Mouse (Mus musculus) cerebellum, postnatal 14 days (tissue): ENCODE results near the gene Slc22a5.

Experiments used
- DNase-seq, 2 experiments: peaks; one replicate each; pipeline ENCODE4 v3.0.0; 2021; ENCODE audit warnings: mixed read lengths in 2 of 2

Slc22a5 gene

GRCm38 (mm10) chr11:53839147-53839546 is 52.3 kb downstream of the Slc22a5 start:
- DNase-seq: no peak

DNA sequence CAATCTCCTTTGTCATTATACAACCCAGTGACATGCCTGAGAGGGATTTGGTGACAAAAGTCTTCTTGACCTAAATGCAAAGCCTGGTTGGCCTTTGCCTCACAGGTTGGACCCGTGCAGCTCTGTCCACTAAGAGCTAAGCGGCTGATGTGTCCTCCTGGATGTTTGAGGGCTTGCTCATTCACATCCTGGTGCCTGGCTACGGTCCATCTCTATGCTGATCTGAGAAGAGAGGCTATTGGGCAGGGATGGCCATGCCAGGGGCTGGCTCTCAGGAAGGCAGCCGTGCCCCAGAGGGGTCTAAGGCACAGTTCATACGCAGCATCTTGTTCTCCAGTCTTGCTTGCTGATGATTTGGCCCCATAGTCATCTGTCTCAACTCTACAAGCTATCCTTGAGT is 53.7 kb downstream of the Slc22a5 start:
- no peak for DNase-seq

DNA sequence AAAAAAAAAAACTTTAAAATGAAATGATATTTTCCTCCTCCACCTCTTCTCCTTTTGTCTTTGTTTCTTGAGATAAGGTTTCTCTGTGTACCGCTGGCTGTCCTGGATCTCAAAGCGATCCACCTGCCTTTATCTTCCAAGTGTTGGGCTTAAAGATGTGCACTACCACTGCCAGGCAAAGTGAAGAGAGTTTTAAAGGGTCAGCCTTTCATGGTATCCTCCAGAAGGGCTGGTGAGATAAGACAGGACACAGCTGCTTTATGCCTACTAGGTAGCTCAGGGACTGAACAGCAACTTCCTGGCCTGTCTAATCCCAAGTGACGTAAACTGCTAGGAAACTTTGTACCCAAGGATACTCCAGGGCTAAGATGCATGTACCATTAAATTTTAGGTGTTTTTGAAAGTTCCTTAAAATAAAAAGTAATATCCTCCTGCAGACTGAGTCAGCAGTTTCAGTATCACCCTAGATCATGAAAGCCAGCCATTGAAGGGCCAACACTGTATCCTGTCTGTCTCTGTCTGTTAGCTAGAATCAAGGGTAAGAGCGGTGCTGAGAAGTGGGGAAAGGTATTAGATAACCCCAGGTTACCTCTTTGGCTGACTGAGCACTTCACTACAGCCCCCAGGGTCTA is 56.0 kb downstream of the Slc22a5 start:
- DNase-seq: no peak

GRCm38 (mm10) chr11:53825409-53825808 is 66.1 kb downstream of the Slc22a5 start:
- DNase-seq: no peak

- DNase-seq: no peak
Measured at GRCm38 (mm10) chr11:53821945-53822338, 69.5 kb downstream of the Slc22a5 start.

- DNase-seq: no peak
Measured at GRCm38 (mm10) chr11:53821230-53821944, 70.1 kb downstream of the Slc22a5 start.

- peak in 1 of 2 experiments; percentile 20 for DNase-seq
Measured at GRCm38 (mm10) chr11:53820516-53821170, 70.8 kb downstream of the Slc22a5 start.

DNA sequence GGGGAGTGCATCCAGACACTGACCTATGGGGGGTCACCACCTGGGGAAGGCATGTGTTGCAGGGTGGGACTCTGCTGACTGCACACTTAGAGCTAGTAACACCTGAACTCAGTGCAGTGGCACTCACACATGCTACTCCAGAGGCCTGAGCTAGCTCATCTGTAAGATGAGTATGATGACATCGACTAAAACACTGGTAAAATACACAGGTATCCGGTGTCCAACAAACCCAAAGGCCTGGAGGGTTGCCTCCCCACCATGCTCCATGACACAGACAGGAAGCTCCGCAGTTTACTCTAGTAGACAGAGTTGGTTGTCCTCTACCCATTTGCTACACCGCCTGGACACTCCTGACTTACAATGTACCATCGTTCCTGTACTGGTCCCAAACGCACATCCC is 71.9 kb downstream of the Slc22a5 start:
- DNase-seq: no peak

- DNase-seq: no peak
Measured at GRCm38 (mm10) chr11:53818794-53819193, 72.7 kb downstream of the Slc22a5 start.

DNA sequence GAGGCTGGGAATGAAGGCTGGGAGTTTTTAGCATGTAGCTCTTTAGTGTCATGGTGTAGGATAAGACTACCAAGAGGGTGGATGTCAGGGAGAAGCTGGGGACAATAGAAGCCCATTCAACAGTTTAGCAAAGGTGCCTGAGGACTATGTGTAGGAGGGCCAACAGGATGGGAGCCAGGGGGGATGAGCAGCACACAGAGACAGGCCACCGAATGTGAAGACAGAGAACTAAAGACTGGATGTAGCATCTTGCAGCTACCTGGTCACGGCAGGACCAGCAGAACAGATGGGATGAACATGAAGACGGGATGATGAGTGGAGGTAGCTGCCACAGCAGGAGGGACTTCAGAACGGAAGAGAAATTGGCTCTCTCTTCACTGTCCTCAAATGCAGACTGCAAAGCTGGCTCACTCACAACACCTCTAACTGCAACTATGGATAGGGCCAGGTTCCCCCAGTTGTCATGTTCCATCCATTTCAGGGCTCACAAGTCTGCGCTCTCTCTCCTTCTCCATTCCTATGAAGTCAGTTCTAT is 74.6 kb downstream of the Slc22a5 start:
- peak; percentile 29 to 45 for DNase-seq

- no peak for DNase-seq
Measured at GRCm38 (mm10) chr11:53814810-53815209, 76.7 kb downstream of the Slc22a5 start.
